Mouse (Mus musculus) ES-Bruce4 (cell line): ENCODE measurements around the gene Ccser1.

ENCODE experiments used
- CTCF ChIP-seq: IDR thresholded peaks from one replicate; pipeline ENCODE4 v1.8.1; 2011; ENCODE audit warnings: low read depth, low read length
- EP300 ChIP-seq: IDR thresholded peaks from 2 replicates; pipeline ENCODE4 v1.6.1; 2011; ENCODE audit warnings: low read depth, low read length; ENCODE audit not compliant: insufficient read depth
- POLR2A ChIP-seq: IDR thresholded peaks from one replicate; pipeline ENCODE4 v1.8.1; 2011; ENCODE audit warnings: low read length; ENCODE audit not compliant: insufficient read depth

GRCm38 (mm10) chr6:61248700-61249099, 68.6 kb downstream of the Ccser1 start:
- TF ChIP-seq POLR2A (no peak), EP300 (no peak), CTCF (no peak)
